Mouse (Mus musculus) erythroblast, embryonic 14.5 days (primary cell): ENCODE results near the gene Mycbpap. TPM values are rescaled to one million over a fixed set of nuclear protein-coding genes. Genes with fewer than 3 reads are reported as not detected.

Experiments
- H3K27me3 ChIP-seq: 2 replicates; pipeline ENCODE4 v1.6.1; 2012; ENCODE audit warnings: inconsistent platforms; ENCODE audit not compliant: control insufficient read depth
- H3K36me3 ChIP-seq: 2 replicates; pipeline ENCODE4 v1.6.1; 2012; ENCODE audit warnings: mild to moderate bottlenecking, inconsistent platforms; ENCODE audit not compliant: control insufficient read depth
- H3K4me1 ChIP-seq: 2 replicates; pipeline ENCODE4 v1.6.1; 2012; ENCODE audit warnings: inconsistent platforms; ENCODE audit not compliant: control insufficient read depth
- H3K4me3 ChIP-seq: replicated peaks from 2 replicates; pipeline ENCODE3; 2012; ENCODE audit warnings: moderate library complexity, mild to moderate bottlenecking, inconsistent platforms
- H3K9me3 ChIP-seq: 2 replicates; pipeline ENCODE4 v1.6.1; 2012; ENCODE audit warnings: low read length, inconsistent platforms, mixed read lengths; ENCODE audit not compliant: control insufficient read depth
- GATA1 ChIP-seq: IDR thresholded peaks from 2 replicates; pipeline ENCODE4 v1.6.1; 2012; ENCODE audit warnings: low read length, inconsistent platforms, mixed read lengths
- TAL1 ChIP-seq: IDR thresholded peaks from 3 replicates; pipeline ENCODE4 v1.6.1; 2012; ENCODE audit warnings: low read length, inconsistent platforms, mixed read lengths
- polyA plus RNA-seq: library from polyadenylated mRNA; stranded (reverse); fragments of >175 nt; gene quantifications from 2 replicates; pipeline ENCODE4 v1.2.3, GENCODE M21; 2012

The Mycbpap gene
- polyA plus RNA-seq, 1 experiment, result not detected

- Histone ChIP-seq H3K9me3 (no peaks in the 10 kb centered on the region), H3K4me1 (no peaks in the 10 kb centered on the region), H3K36me3 (no peaks in the 10 kb centered on the region), H3K27me3 (peaks cover 53% of the 10 kb centered on the region), H3K4me3 (no peak within 1 kb of the TSS)
- no peak for TF ChIP-seq TAL1
- no peak for TF ChIP-seq GATA1
Measured at GRCm38 (mm10) chr11:94499661-94500152, 21.8 kb downstream of the Mycbpap start, which contains the start of gene Epn3. Gene Epn3, minus strand, starts transcription at chr11:94499974.

- peaks cover 54% of the 10 kb centered on the region for H3K27me3 ChIP-seq
- no peaks in the 10 kb centered on the region for H3K9me3 ChIP-seq
- no peak for TF ChIP-seq TAL1
- TF ChIP-seq GATA1, result no peak
- H3K4me1 ChIP-seq, result no peaks in the 10 kb centered on the region
- H3K36me3 ChIP-seq, result no peaks in the 10 kb centered on the region
- H3K4me3 ChIP-seq, result no peak overlapping the region
Measured at GRCm38 (mm10) chr11:94499035-94499434, 22.5 kb downstream of the Mycbpap start.

- TF ChIP-seq TAL1, result no peak
- no peak for TF ChIP-seq GATA1
- Histone ChIP-seq H3K36me3 (no peaks in the 10 kb centered on the region), H3K27me3 (peaks cover 55% of the 10 kb centered on the region), H3K9me3 (no peaks in the 10 kb centered on the region), H3K4me1 (no peaks in the 10 kb centered on the region), H3K4me3 (no peak overlapping the region)
Measured at GRCm38 (mm10) chr11:94498093-94498996, 23.2 kb downstream of the Mycbpap start.

- Histone ChIP-seq H3K36me3 (no peaks in the 10 kb centered on the region), H3K4me3 (no peak overlapping the region), H3K27me3 (peaks cover 62% of the 10 kb centered on the region), H3K4me1 (no peaks in the 10 kb centered on the region; the same call in 1 of the 2 replicates), H3K9me3 (no peaks in the 10 kb centered on the region)
- TF ChIP-seq GATA1 (no peak), TAL1 (no peak)
Measured at GRCm38 (mm10) chr11:94495415-94495814, 26.1 kb downstream of the Mycbpap start.

- Histone ChIP-seq H3K27me3 (peaks cover 51% of the 10 kb centered on the region), H3K4me1 (no peaks in the 10 kb centered on the region; the same call in 1 of the 2 replicates), H3K36me3 (no peaks in the 10 kb centered on the region), H3K9me3 (no peaks in the 10 kb centered on the region), H3K4me3 (no peak overlapping the region)
- TF ChIP-seq GATA1 (no peak), TAL1 (no peak)
Measured at GRCm38 (mm10) chr11:94491749-94492099, 29.8 kb downstream of the Mycbpap start.

- Histone ChIP-seq H3K4me1 (no peaks in the 10 kb centered on the region; the same call in 1 of the 2 replicates), H3K4me3 (peak overlapping the region; percentile 15), H3K9me3 (no peaks in the 10 kb centered on the region), H3K36me3 (no peaks in the 10 kb centered on the region), H3K27me3 (peaks cover 54% of the 10 kb centered on the region)
- TF ChIP-seq GATA1, result no peak
- no peak for TF ChIP-seq TAL1
Measured at GRCm38 (mm10) chr11:94491035-94491748, 30.4 kb downstream of the Mycbpap start.

GRCm38 (mm10) chr11:94489745-94490144, 31.8 kb downstream of the Mycbpap start:
- H3K36me3 ChIP-seq, result no peaks in the 10 kb centered on the region
- no peak overlapping the region for H3K4me3 ChIP-seq
- H3K9me3 ChIP-seq, result no peaks in the 10 kb centered on the region
- no peaks in the 10 kb centered on the region; the same call in 1 of the 2 replicates for H3K4me1 ChIP-seq
- no peak for TF ChIP-seq GATA1
- no peak for TF ChIP-seq TAL1
- H3K27me3 ChIP-seq, result peaks cover 67% of the 10 kb centered on the region

- Histone ChIP-seq H3K27me3 (peaks cover 71% of the 10 kb centered on the region), H3K9me3 (no peaks in the 10 kb centered on the region), H3K36me3 (no peaks in the 10 kb centered on the region), H3K4me3 (no peak overlapping the region), H3K4me1 (no peaks in the 10 kb centered on the region; the same call in 1 of the 2 replicates)
- TF ChIP-seq TAL1, result no peak
- no peak for TF ChIP-seq GATA1
Measured at GRCm38 (mm10) chr11:94488767-94489533, 32.6 kb downstream of the Mycbpap start.
